Mouse (Mus musculus) gonadal fat pad, adult 2 months (tissue): ENCODE measurements around the gene Hs3st6. TPM values are rescaled to one million over a fixed set of nuclear protein-coding genes. Genes with fewer than 3 reads are reported as not detected.
"Not testable (repeated sequence)": the region's sequence is repeated elsewhere in the genome, so short reads cannot be mapped to it uniquely, and the experiment has no call there.

Experiments used
- DNase-seq: peaks from one replicate; pipeline ENCODE4 v3.0.0-alpha.2; 2012; ENCODE audit warnings: low read depth
- polyA plus RNA-seq: library from polyadenylated mRNA; depleted of rRNA; stranded (reverse); fragments of >200 nt; gene quantifications from 2 replicates; pipeline ENCODE4 v1.2.3, GENCODE M21; 2012; rRNA removed

The Hs3st6 gene
- 26.1 and 35.8 TPM in 2 replicates for polyA plus RNA-seq

DNA sequence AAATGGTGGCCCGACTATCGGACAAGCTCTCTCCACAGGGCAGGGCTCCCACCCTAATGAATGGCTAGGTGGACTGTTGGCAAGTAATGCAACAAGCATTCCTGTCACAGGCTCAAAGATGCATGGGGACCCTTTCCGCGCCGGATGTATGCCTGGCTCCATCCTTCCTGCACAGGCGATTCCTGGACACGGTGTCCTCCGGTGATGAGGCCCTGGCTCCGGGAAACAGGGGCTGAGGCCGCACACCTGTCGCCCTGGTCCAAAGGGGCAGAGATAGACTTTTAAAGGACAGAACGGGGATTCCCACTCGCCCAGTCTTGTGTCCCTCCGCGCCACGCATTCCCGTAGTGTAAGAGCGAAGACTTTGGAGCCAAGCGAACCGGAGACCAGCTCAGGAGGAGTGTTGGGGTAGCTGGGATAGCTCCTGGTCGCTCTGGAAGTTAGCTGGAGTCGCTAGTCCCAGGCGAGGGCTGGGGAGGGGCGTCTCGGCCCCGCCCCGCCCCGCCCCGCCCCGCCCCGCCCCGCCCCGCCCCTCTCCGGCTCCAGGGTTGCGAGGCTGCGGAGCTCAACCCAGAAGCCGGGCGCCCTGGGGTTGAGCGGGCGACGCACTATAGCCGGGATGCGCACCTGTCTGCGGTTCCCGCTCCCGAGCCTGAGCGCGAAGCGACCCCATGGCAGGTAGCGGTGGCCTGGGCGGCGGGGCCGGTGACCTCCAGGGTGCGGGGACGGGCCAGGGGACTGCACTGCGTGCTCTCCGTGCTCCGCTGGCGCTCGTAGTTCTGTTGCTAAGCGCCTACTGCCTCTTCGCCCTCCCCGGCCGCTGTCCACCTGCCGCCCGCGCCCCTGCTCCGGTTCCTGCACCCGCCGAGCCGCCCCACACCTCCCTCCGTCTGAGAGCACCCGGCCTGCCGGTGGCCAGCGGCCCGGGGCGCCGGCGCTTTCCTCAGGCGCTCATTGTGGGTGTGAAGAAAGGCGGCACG is at the start of gene Hs3st6:
Hs3st6 (plus strand) TSS at position 574 of the 980 bp plus-strand sequence.
- DNase-seq: no peak

DNA sequence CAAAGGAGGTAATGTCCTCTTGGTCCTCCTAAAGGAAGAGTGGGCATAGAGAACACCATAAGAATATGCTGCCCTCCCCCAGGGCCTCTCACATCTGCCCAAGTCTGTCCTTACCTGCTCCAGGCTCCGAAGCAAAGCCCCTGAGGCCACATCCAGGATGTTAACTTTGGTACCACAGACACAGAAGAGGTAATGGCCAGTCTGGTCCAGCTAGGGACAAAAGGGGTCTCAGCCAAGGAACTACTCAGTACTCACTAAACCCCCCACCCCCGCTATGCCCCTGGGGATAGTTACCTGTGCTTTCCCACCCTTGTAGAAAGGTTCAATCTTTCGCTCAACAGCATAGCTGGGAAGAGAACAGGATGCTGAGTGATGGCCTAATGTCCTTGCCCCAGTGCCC is 47.0 kb upstream of the Hs3st6 start:
- DNase-seq: no peak

DNA sequence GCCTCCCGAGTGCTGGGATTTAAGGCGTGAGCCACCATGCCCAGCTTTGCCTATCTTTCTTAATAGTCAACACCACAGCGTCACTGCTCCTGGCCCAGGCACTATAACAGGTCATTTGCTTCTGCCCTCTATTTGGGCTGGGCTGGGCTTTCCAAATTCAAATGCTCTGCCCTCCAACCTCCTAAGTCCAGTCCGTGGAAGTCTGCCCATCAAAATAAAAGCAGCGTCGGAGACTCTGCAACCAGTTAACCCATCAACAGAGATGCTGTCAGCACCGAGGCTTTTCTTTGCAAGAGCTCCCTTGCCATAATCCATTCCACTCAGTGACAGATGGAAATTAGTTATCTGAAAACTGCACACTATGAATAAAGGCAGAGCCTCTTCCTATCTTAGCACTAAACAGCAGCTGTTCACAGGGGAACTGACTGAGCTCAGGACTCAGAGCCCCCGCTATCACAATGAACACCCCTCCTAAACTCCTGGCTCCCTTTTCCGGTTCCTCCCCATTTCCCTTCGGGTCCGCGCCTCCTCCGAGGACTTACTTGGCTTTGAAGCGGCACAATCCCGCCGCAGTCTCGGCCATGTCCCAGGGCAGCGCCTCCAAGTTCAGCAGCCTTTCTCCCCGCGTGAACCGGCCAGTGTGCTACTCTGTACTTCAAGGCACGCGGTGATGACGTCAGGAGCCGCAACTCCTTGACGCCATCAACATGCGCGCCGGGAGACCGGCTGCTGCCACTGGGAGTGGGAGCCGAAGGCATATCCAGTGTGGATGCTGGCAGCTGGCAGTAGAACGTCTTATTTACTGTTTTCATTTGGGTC is 45.6 kb upstream of the Hs3st6 start, which contains the start of gene Tbl3:
Tbl3 (minus strand) TSS at position 679 of the 819 bp plus-strand sequence.
- no peak for DNase-seq

DNA sequence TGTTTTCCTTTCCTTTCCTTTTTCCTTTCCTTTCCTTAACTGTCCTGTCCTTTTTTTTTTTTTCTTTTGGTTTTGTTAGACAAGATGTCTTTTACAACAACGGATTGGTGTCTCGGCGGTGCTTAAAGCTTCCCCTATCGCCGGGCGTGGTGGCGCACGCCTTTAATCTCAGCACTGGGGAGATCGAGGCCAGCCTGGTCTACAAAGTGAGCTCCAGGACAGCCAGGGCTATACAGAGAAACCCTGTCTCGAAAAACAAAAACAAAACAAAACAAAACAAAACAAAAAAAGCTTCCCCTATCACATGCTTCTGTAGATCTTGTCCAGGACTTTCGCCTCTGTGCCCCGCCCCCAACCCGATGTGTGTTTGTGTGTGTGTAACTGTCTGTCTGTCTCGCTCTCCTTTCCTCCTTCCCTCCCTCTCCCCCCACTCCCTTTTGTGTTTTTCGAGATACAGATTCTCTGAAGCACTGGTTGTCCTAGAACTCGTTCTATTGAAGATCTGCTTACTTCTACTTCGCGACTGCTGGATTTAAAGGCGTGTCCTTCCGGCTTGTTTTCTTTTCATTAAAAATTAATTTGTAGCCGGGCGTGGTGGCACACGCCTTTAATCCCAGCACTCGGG is 44.9 kb upstream of the Hs3st6 start:
- DNase-seq: no peak

DNA sequence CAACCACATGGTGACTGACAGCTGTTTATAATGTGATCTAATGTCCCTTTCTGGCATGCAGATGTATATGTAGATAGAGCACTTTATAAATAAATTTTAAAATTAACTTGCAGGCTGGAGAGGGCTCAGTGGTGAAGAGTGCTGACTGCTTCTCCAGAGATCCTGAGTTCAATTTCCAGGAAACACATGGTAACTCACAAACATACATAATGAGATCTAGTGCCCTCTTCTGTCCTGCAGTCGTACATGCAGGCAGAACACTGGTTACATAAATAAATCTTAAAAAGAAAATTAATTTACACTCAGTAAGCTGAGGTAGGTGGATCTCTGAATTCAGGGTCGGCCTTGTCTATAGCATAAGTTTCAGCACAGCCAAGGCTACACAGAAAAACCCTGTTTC is 44.1 kb upstream of the Hs3st6 start:
- no peak for DNase-seq

DNA sequence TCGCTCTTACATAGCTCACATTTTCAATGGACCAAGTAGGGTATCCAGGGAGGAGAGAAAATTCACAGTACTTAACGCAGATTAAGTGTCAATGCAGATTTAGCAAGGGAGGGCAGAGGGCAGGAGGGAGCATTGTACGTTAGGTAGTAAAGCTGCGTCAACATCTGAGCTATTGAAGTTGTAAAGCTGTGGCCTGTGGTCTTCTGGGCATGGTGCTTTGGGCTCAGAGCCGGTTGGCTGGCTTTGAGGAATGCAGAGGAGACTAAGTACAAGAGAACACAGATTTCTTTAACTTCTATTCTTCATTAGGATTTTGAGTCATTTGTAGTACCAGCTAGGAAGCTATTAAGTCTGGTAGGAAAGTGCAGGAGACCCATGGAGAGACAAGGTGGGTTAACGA is 37.2 kb upstream of the Hs3st6 start:
- DNase-seq: no peak

DNA sequence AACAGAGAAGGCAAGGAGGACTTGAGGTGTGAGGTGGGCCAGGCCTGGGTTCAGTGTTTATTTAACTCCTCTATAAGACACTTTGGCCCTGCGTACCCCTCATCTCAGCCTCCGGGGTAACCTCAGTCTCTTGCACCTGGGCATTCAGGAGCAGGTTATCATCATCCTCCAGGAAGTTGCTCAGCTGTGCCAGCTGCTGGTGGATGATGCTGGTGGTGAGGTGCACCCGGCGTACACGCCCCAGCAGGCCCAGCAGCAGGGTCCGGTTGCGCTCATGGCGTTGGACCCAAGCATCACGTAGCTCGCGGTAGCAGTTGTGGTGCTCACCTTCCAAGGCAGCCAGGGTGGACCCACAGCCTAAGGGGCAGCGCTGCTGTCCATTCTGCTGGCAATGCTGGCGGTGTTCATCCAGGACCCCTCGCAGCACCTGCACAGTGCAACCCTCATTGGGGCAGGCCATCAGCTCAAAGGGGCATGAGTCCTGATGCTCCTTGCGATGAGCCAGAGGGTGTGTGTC is 36.6 kb upstream of the Hs3st6 start:
- DNase-seq: no peak

DNA sequence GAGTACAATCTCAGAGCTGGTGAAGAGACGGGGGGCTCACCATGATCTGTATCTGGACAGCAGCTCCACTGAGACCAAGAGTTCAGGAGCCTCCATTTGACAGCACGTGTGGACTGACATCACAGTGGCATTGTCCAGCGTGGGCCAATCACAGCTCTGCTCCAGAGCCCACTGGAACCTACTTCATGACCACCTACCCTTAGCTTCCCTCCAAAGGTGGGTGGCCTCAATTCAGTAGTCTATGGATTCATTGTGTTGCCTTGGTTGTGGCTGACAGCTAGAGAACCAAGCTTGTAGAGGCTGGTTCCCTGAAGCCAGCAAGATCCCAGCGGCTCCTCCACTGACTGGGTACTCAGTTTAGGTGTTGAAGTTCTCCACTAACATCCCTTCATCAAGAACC is 34.8 kb upstream of the Hs3st6 start, which contains the start of the genes Rnf151 and Rps2:
Rnf151 (minus strand) TSS at position 121 of the 400 bp plus-strand sequence.
Rps2 (plus strand) TSS at position 174 of the 400 bp plus-strand sequence.
- no peak for DNase-seq

DNA sequence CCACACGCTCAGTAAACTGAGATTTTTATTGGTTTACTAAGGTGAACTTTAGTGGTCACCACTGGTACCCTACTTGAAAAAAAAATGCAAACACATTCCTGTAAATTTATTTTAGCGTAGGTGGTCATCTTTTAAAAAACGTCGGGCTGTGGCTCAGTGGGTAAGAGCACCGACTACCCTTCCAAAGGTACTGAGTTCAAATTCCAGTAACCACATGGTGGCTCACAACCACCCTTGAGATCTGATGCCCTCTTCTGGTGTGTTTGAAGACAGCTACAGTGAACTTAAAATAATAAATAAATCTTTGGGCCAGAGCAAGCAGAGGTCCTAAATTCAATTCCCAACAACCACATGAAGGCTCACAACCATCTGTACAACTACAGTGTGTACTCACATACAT is 33.9 kb upstream of the Hs3st6 start:
- DNase-seq: not testable (repeated sequence)

DNA sequence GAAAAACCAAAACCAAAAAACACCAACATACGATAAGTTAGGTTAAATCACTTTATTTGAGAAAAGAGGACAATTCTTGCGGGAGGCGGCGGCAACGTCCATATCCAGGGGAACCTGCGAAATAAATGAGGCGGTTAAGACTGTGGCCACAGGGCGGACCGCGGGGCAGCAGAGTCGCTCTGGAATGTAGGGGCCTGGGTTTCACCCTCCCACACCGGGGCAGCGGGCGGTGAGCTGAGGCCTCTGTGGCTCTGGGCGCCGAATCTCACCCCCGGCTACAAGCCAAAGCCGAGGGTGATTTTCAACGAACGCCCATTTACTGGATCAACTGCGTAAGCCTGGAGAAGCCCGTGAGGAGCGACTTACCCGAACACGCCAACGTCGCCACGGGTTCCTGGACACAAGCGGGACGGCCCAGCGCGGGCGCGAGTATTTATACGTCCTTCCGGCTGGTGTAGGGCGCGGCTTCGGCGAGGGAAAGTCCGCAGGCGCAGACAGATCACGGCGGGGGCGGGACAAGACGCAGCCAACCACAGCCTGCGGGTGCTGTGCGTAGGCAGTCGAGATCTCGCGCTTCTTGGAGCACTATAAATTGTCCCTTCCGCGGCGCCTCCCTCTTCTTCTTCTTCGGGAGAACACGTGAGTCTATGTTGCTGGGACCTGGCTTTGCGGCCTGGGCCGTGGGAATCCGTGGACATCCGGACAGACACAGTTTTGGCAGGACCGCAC is 33.1 kb upstream of the Hs3st6 start:
- no peak for DNase-seq

DNA sequence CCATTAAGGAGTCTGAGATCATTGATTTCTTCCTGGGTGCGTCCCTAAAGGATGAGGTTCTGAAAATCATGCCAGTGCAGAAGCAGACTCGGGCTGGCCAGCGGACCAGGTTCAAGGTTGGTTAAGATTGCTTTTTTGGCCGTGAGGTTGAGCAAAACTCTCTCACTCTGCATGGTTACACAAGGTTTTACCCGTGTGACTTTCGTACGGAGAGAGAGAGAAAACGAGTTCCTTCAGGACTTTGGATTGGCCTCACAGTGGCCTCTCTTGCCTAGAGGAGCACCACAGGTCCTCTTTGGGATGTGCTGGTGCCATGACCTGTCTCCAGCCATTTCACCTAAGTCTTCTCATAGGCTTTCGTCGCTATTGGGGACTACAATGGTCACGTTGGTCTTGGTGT is 32.2 kb upstream of the Hs3st6 start:
- DNase-seq: not testable (repeated sequence)

DNA sequence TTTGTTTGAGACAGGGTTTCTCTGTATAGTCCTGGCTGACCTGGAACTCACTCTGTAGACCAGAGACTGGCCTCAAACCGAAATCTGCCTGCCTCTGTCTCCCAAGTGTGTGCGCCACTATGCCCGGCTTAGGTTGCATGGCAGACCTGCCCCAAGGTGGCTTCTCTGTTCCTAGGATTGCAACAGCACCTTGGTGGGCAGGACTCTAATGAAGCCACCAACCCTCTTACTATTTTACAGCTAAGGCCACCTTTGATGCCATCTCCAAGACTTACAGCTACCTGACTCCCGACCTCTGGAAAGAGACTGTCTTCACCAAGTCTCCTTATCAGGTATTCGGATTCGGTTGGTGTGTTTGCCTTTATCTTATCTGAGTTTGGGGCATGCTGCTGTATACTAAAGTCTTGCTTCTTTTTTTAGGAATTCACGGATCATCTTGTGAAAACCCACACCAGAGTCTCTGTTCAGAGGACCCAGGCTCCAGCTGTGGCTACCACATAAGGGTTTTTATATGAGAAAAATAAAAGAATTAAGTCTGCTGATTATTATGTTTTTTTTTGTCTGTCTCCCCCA is 31.3 kb upstream of the Hs3st6 start:
- DNase-seq: not testable (repeated sequence)

DNA sequence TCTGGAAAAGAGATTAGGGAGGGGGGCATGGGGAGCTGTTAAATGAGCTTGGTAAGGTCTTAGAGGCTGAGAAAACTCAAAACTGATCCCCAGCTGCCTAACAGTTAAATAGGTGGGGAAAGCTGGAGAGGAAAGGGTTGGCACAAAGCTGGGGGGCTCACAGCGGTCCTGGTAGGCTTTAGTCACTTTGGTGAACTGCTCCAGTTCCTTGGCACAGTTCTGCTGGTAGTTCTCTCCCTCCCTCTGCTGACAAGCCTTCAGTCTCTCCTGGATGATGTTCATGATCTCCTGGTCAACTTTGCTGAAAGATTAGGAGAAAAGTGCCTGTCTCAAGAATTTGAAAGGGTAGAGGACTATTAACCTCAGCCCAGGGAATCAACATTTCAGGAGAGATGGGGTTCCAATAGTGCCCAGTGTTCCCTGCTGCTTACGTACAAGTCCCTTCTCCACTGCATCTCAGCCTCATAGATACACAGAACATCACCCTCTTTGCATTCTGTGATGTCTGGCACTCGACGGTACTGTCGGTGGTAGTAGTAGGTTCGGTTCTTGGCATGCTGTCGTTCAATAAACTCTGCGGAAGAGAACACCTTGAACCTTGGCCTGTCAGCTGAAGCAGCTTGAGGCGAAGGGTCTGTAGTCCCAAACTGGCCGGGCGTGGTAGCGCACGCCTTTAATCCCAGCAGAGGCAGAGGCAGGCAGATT is 30.4 kb upstream of the Hs3st6 start:
- no peak for DNase-seq

DNA sequence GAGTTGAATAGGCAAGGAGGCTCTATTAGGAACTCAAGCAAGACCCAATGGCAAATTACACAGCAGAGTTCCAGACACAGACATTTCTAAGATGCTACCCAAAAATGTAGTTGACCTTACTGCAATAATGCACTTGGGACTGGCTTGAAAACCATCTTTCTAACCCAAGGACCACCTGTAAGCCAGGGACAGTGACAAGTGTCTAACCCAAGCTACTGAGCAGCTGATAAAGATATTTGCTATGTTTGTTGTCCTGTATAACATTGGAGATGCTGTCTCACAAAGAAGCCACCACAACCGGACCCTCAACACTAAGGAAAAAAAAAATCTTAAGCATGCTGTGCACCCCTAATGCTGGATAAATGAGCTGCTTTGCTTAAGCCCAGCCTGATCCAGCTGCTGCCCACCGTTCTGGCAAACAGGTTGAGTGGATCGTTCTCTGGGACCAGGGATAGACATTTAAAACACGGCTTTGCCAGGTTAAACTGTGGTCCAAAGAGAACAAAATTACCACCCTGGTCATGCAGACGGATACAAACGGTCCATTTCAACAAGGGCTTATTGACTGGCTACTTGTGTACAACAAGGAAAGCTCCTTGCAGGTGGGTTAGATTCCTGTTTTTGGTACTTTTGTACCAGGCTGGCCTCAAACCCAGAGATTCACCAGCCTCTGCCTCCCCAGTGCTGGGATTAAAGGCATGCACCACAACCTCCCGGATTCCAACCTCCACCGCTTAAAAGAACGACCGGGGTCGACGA is 29.5 kb upstream of the Hs3st6 start:
- no peak for DNase-seq

DNA sequence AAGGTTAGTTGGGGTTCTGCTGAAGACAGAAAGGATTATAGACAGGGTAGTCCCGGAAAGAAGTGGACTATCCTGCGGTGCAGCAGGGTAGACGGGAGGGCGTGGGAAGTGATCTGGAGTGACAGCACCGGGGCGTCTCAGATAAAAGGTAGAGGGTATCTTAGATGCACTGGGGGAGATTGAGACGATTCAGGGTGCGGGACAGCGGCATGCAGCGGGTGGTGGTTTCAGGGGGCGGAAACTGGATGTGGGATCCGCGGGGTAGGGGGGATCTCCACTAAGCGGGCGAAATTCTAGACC is 29.0 kb upstream of the Hs3st6 start:
- no peak for DNase-seq

DNA sequence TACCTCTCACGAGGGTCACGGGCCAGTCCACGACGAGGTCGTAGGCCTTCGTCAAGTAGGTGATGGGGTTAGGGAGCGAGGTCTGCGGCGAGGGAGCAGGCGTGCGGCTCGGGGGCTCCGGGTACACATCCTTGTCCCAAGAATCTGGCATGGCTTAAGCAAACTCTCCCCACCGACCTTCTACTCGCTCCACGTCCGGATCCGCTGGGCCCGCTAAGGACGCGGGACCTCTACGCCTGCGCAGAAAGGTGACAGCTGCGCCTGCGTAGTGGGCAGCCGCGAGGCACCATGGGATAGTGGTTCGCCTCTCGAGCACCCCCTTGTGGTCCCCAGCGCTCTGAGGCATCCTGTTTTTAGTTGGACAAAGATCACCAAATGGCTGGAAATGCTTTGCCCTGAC is 28.6 kb upstream of the Hs3st6 start, which contains the start of gene Ndufb10:
Ndufb10 (minus strand) TSS at position 295 of the 400 bp plus-strand sequence.
- no peak for DNase-seq

DNA sequence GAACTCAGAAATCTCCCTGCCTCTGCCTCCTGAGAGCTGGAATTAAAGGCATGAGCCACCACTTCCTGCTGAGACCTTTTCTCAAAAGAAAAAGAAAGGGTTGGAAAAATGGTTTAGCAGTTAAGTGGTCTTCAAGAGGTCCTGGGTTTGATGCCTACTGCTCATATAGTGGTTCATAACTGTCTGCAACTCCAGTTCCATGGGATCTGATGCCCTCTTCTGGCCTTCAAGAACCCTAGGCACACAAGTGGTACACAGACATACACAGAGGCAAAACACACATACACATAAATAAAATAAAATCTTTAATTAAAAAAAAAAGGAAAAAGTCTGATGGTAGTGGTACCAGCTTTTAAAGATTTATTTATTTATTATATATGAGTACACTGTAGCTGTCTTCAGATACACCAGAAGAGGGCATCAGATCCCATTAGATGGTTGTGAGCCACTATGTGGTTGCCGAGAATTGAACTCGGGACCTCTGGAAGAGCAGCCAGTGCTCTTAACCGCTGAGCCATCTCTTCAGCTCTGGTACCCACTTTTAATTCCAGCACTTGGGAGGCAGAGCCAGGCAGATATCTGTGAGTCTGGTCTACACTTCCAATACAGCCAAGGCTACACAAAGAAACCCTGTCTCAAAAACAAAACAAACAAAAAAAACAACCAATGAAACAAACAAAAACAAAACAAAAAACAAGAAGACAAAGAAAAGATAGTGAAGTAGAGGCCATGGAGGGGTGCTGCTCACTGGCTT is 27.0 kb upstream of the Hs3st6 start:
- DNase-seq: no peak

DNA sequence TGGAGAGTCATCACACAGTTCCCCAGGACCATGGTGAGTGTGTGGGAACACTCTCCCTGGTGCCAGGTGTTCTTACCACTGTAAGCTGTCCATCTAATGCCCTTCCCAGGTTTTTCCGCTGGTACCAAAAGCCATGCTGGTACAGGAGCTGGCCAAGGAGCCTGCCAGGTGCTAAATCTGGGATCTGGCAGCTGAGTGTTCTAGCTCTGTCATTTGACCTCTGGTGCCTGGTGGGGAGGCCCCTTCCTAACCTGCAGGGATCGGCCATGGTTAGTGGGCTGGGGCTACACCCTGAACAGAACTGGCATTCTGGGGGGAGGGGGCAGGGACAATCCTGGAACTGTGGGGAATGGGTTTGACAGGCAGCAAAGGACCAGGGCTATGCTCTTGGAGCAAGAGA is 25.2 kb upstream of the Hs3st6 start, which contains the start of gene Rpl3l:
Rpl3l (plus strand) TSS at position 203 of the 400 bp plus-strand sequence.
- DNase-seq: no peak
